24 mouse cellular contexts compared by ENCODE assay signal in genomic region chr1:179126287-179126686, GRCm38 (mm10).
"Had no signal": no experiment of that assay in that cellular context is flagged by ENCODE, and none has a peak within 500 bp of the region (broad histone marks: within the 10 kb centered on the region; RNA-seq: fewer than 3 reads in every experiment).

No protein-coding gene starts in this region.

- ATAC-seq: liver, postnatal 0 days had no signal

- H3K4me1 ChIP-seq: kidney, embryonic 15.5 days; limb, embryonic 15.5 days; neural tube, embryonic 15.5 days had no signal

- DNase-seq: kidney, adult 11 months; kidney, adult 8-10 months; kidney, postnatal 10 days; kidney, postnatal 36 days; layer of hippocampus, postnatal 36 days; left cerebral cortex, postnatal 4 days; liver, postnatal 0 days; lung, postnatal 10 days; lung, postnatal 4 days; midbrain, embryonic 14.5 days; retina, postnatal 1 day; right cerebral cortex, postnatal 25 days; spleen, adult 18-20 months; thymus, postnatal 25 days had no signal

- H3K36me3 ChIP-seq: kidney, embryonic 15.5 days; limb, embryonic 12.5 days; limb, embryonic 15.5 days; lung, embryonic 15.5 days; neural tube, embryonic 12.5 days; neural tube, embryonic 15.5 days had no signal

- H3K4me2 ChIP-seq: kidney, embryonic 15.5 days; limb, embryonic 12.5 days; limb, embryonic 15.5 days; liver, embryonic 11.5 days; lung, embryonic 15.5 days; midbrain, embryonic 11.5 days; neural tube, embryonic 12.5 days; neural tube, embryonic 15.5 days had no signal

- H3K27ac ChIP-seq: kidney, embryonic 15.5 days; left cerebral cortex, adult 2 months; limb, embryonic 12.5 days; limb, embryonic 15.5 days; liver, embryonic 14.5 days; lung, embryonic 15.5 days; neural tube, embryonic 12.5 days; neural tube, embryonic 15.5 days had no signal

- H3K9me3 ChIP-seq: kidney, embryonic 15.5 days; limb, embryonic 12.5 days; limb, embryonic 15.5 days; lung, embryonic 15.5 days; neural tube, embryonic 12.5 days; neural tube, embryonic 15.5 days had no signal

- H3K4me3 ChIP-seq: kidney, embryonic 15.5 days; left cerebral cortex, adult 2 months; limb, embryonic 12.5 days; limb, embryonic 15.5 days; lung, embryonic 15.5 days; neural tube, embryonic 12.5 days; neural tube, embryonic 15.5 days had no signal

- H3K27me3 ChIP-seq: kidney, embryonic 15.5 days; limb, embryonic 15.5 days; lung, embryonic 15.5 days; neural tube, embryonic 12.5 days; neural tube, embryonic 15.5 days had no signal

- H3K9ac ChIP-seq: kidney, embryonic 15.5 days; limb, embryonic 12.5 days; limb, embryonic 15.5 days; liver, embryonic 14.5 days; liver, postnatal 0 days; lung, embryonic 15.5 days; neural tube, embryonic 12.5 days; neural tube, embryonic 15.5 days had no signal
